Mouse (Mus musculus): Measurements from ENCODE around the gene Fbxw8. TPM values are rescaled to one million over a fixed set of nuclear protein-coding genes. Genes with fewer than 3 reads are reported as not detected.
A peak's percentile ranks its signal among the peaks of the same experiment; 100 is the strongest.

Fbxw8 gene
- polyA plus RNA-seq (2012; rRNA removed): 19.6 and 21.6 TPM in 2 replicates

DNA sequence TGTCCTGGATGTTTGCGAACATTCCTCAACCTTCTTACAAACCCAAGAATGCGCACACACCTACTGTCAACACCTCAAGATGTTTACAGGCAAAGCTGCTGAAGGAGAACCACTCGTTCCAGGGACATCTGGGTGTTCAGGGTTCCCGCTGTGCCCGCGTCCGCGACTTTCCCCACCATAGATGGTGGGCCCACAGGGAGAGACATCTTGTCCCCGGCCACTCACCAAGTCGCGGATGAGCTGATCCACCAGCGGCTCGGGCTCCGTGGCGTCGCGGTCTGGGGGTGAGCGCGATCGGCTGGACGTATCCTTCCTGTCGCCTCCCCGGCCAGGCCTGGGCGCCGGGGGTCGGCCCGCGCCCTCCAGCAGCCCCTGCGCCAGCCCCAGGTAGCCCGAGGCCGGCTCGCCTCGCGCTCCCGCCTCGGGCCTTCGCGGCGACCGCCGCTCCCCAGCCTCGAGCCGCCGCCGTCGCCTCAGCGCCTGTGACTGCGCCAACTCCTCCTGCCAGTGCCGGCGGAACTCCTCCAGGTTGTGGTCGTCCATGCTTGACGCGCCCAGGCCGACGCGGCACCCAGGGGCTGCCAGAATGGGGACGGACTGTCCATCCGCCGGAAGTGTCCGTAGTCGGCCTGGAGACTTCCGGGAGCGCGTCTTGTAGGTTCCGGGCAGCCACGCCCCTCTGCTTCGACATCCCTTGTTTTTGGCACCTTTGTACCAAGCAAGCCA is at the start of gene Fbxw8:
TSS of gene Fbxw8 (minus strand) at position 626 of the 726 bp plus-strand sequence.
- no peaks in the 10 kb centered on the region; the same call in none of the 2 replicates for H3K4me1 ChIP-seq (ENCODE audit: control insufficient read depth, insufficient read depth, low read length)
- peak within 1 kb of the TSS; percentile 89 for H3K4me3 ChIP-seq (ENCODE audit: control insufficient read depth, low read depth, low read length)
- H3K27ac ChIP-seq (ENCODE audit: control insufficient read depth, insufficient read depth, low read depth, low read length): peak within 1 kb of the TSS; percentile 8; the same call in 1 of the 2 replicates
- no peaks in the 10 kb centered on the region for H3K36me3 ChIP-seq (ENCODE audit: control insufficient read depth, insufficient read depth, low read length)
- H3K27me3 ChIP-seq (ENCODE audit: control insufficient read depth, insufficient read depth, low read length): no peaks in the 10 kb centered on the region
- TF ChIP-seq POLR2A (IDR thresholded peaks at IDR 0.05; ENCODE audit: control insufficient read depth, low read depth, low read length): peak; percentile 90
- TF ChIP-seq CTCF (IDR thresholded peaks at IDR 0.05; ENCODE audit: control insufficient read depth, insufficient read depth, insufficient replicate concordance, low read depth, low read length): no peak

DNA sequence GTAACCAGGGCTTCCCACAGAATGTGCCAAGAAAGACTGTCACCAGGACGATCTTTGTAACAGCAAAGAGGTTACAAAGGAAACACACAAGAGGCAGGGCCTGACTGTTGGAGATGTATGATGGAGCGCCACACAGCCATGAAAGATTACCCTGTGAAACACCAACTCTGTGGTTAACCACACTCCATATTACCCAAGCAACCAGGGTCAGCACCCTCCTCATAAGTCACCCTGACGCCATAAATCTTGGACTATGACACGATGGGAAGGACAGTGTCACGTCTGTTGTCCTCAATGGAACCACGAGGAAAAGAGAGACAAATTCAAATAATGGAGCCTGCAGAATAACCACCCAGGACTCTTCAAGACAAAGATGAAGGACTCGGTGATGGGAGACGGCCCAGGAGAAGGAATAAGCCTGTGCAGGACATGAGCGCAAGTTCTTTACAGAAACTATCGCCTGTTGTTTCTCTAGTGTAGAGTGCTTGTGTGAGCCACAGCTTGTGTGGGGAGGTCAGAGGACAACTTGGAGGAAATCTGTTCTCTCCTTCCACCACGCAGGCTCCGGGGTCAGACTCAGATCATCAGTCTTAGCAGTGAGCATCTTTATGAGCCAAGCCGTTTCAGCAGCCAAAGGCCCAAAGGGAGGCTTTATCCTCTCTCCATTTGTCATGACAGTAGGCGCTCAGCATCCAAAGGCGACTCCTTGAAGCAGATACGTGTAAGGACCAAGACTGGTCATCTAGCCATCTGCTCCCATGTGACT is 49.6 kb upstream of the Fbxw8 start:
- TF ChIP-seq POLR2A (IDR thresholded peaks at IDR 0.05; ENCODE audit: control insufficient read depth, low read depth, low read length) (no peak), CTCF (IDR thresholded peaks at IDR 0.05; ENCODE audit: control insufficient read depth, insufficient read depth, insufficient replicate concordance, low read depth, low read length) (no peak)
- Histone ChIP-seq H3K27me3 (ENCODE audit: control insufficient read depth, insufficient read depth, low read length) (no peaks in the 10 kb centered on the region), H3K27ac (ENCODE audit: control insufficient read depth, insufficient read depth, low read depth, low read length) (no peak overlapping the region), H3K4me3 (ENCODE audit: control insufficient read depth, low read depth, low read length) (no peak overlapping the region), H3K36me3 (ENCODE audit: control insufficient read depth, insufficient read depth, low read length) (no peaks in the 10 kb centered on the region), H3K4me1 (ENCODE audit: control insufficient read depth, insufficient read depth, low read length) (0 out of 2 replicates have a peak, but pooled peaks cover 2% of the 10 kb centered on the region)

DNA sequence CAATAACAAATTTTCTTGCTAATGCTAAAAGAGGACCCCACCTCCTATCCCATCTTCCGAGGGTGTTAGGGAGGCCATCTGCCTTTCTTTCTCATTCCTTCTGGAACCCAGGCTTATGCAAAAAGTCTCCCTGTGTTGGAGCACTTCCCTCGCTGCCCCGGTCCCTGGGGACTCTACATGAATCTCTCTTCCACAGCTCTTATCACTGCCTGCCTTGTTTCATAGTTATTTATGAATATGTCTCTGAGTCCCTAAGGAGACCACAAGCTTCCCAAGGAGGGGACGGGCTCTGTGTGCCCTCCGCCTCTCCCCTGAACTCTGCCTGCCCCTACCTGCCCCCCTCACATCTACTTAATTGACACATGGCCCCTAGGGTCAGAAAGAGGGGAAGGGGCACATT is 44.4 kb upstream of the Fbxw8 start:
- Histone ChIP-seq H3K4me3 (ENCODE audit: control insufficient read depth, low read depth, low read length) (no peak overlapping the region), H3K36me3 (ENCODE audit: control insufficient read depth, insufficient read depth, low read length) (no peaks in the 10 kb centered on the region), H3K4me1 (ENCODE audit: control insufficient read depth, insufficient read depth, low read length) (no peaks in the 10 kb centered on the region), H3K27me3 (ENCODE audit: control insufficient read depth, insufficient read depth, low read length) (no peaks in the 10 kb centered on the region), H3K27ac (ENCODE audit: control insufficient read depth, insufficient read depth, low read depth, low read length) (no peak overlapping the region)
- no peak for TF ChIP-seq CTCF (IDR thresholded peaks at IDR 0.05; ENCODE audit: control insufficient read depth, insufficient read depth, insufficient replicate concordance, low read depth, low read length)
- TF ChIP-seq POLR2A (IDR thresholded peaks at IDR 0.05; ENCODE audit: control insufficient read depth, low read depth, low read length): no peak

DNA sequence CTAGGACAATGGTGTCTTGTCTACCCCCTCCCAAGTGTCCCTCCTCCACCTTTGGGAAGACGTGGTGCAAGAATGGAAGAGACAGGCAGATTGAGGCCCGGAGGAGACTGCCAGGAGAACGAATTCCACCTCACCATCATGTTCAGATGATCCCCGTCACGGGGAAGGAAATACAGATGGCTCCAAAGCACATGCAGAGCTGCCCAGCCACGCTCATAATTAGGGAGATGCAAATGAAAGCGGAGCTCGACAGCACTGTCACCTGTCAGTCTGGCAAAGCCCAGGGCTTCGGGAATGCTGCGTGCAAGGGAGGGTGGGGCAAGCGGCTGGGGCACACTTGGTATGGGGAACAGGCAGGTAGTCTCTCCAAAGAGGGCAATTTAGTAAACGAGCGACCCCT is 42.2 kb upstream of the Fbxw8 start:
- H3K27ac ChIP-seq (ENCODE audit: control insufficient read depth, insufficient read depth, low read depth, low read length): no peak overlapping the region
- H3K4me3 ChIP-seq (ENCODE audit: control insufficient read depth, low read depth, low read length): no peak overlapping the region
- TF ChIP-seq POLR2A (IDR thresholded peaks at IDR 0.05; ENCODE audit: control insufficient read depth, low read depth, low read length) (no peak), CTCF (IDR thresholded peaks at IDR 0.05; ENCODE audit: control insufficient read depth, insufficient read depth, insufficient replicate concordance, low read depth, low read length) (no peak)
- H3K4me1 ChIP-seq (ENCODE audit: control insufficient read depth, insufficient read depth, low read length): no peaks in the 10 kb centered on the region
- H3K36me3 ChIP-seq (ENCODE audit: control insufficient read depth, insufficient read depth, low read length): no peaks in the 10 kb centered on the region
- no peaks in the 10 kb centered on the region for H3K27me3 ChIP-seq (ENCODE audit: control insufficient read depth, insufficient read depth, low read length)

DNA sequence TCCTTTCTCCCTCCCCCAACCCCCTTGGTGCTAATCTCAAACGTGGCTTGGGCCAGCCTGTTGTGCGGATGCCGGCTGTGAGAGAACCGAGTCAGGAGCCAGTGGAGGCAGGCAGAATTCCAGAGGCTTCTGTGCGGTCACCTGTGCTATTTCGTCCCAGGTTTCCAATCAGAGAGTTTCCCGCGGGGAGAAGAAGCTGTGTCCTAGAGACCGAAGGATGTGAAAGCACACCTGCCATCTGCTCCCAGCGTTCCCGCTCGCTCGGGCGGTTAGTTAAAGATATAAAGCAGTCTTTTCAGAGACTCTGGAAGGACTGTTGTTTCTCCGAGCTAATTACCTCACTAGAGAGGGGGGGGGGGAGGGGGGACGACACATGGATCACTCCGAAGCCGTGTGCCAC is 37.0 kb upstream of the Fbxw8 start:
- no peak for TF ChIP-seq POLR2A (IDR thresholded peaks at IDR 0.05; ENCODE audit: control insufficient read depth, low read depth, low read length)
- no peak for TF ChIP-seq CTCF (IDR thresholded peaks at IDR 0.05; ENCODE audit: control insufficient read depth, insufficient read depth, insufficient replicate concordance, low read depth, low read length)
- no peak overlapping the region for H3K27ac ChIP-seq (ENCODE audit: control insufficient read depth, insufficient read depth, low read depth, low read length)
- H3K27me3 ChIP-seq (ENCODE audit: control insufficient read depth, insufficient read depth, low read length): no peaks in the 10 kb centered on the region
- H3K4me1 ChIP-seq (ENCODE audit: control insufficient read depth, insufficient read depth, low read length): no peaks in the 10 kb centered on the region
- no peak overlapping the region for H3K4me3 ChIP-seq (ENCODE audit: control insufficient read depth, low read depth, low read length)
- no peaks in the 10 kb centered on the region for H3K36me3 ChIP-seq (ENCODE audit: control insufficient read depth, insufficient read depth, low read length)

DNA sequence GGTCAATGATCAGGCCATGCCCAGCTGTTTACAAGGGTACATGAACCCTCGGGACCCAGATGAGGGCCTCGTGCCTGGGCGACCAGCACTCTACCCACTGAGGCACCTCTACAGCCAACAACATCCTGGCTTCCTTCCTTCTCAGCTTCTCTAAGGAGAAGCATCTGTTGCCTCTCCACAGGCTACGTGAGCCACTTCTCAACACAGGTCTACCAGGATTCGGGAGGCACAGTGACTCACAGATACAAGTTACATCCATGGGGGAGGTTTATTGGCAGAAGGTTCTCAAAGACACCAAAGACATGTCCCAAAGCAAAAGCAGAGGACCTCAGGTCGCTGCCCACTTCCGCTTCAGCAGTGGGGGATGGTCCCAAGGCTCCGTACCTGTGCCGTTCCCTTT is 35.2 kb upstream of the Fbxw8 start:
- no peak for TF ChIP-seq CTCF (IDR thresholded peaks at IDR 0.05; ENCODE audit: control insufficient read depth, insufficient read depth, insufficient replicate concordance, low read depth, low read length)
- Histone ChIP-seq H3K36me3 (ENCODE audit: control insufficient read depth, insufficient read depth, low read length) (no peaks in the 10 kb centered on the region), H3K4me1 (ENCODE audit: control insufficient read depth, insufficient read depth, low read length) (no peaks in the 10 kb centered on the region), H3K4me3 (ENCODE audit: control insufficient read depth, low read depth, low read length) (no peak overlapping the region), H3K27me3 (ENCODE audit: control insufficient read depth, insufficient read depth, low read length) (no peaks in the 10 kb centered on the region), H3K27ac (ENCODE audit: control insufficient read depth, insufficient read depth, low read depth, low read length) (no peak overlapping the region)

DNA sequence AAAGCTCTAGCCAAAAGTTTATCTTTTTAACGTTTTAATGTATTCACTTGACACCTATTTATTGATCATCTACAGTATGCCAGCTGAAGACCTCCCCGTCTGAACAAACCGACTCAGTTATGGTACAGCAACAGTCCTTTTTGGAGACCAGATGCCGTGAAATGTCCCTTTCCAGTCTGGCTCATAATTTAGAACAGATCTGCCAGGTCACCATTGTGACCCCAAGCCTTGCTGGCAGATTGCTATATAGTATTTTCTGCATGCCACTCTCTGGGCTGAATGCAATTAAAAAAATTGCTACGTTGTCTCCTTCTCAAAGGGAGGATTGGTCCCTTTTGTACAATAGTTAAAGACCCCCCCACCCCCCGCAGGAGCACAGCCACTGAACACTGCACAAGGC is 33.1 kb upstream of the Fbxw8 start:
- no peak for TF ChIP-seq POLR2A (IDR thresholded peaks at IDR 0.05; ENCODE audit: control insufficient read depth, low read depth, low read length)
- no peak for TF ChIP-seq CTCF (IDR thresholded peaks at IDR 0.05; ENCODE audit: control insufficient read depth, insufficient read depth, insufficient replicate concordance, low read depth, low read length)
- no peaks in the 10 kb centered on the region for H3K4me1 ChIP-seq (ENCODE audit: control insufficient read depth, insufficient read depth, low read length)

More for the DNA sequence above, 33.1 kb upstream of the Fbxw8 start:
- H3K27ac ChIP-seq (ENCODE audit: control insufficient read depth, insufficient read depth, low read depth, low read length): no peak overlapping the region
- H3K27me3 ChIP-seq (ENCODE audit: control insufficient read depth, insufficient read depth, low read length): no peaks in the 10 kb centered on the region
- no peaks in the 10 kb centered on the region for H3K36me3 ChIP-seq (ENCODE audit: control insufficient read depth, insufficient read depth, low read length)
- no peak overlapping the region for H3K4me3 ChIP-seq (ENCODE audit: control insufficient read depth, low read depth, low read length)
